Mouse (Mus musculus) cerebellum, postnatal 25 days (tissue): Measurements from ENCODE around the gene Esam.

Experiments used
- DNase-seq, 2 experiments: peaks; one replicate each; pipeline ENCODE4 v3.0.0; 2021; ENCODE audit warnings: mixed read lengths in 2 of 2

The Esam gene

DNA sequence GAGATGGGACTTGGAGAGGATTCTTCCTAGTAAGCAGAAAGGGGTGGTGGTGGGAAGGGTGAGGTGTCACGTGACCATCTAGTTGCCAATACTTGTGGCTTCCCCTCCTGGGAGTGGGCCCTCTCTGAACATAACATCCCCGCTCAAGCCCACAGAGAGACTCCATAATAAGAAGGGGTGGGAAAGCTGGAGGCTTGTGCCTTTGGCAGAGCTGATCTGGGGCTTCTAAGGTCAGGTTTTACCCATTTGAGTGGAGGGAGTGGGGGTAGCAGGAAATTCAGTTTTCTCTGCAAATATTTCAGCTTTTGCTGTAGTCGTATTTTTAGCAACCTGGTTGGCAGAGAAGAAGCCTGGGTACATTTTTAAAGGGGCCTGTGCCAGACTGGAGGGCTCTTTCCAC, 28.5 kb downstream of the Esam start:
- DNase-seq = no peak

DNA sequence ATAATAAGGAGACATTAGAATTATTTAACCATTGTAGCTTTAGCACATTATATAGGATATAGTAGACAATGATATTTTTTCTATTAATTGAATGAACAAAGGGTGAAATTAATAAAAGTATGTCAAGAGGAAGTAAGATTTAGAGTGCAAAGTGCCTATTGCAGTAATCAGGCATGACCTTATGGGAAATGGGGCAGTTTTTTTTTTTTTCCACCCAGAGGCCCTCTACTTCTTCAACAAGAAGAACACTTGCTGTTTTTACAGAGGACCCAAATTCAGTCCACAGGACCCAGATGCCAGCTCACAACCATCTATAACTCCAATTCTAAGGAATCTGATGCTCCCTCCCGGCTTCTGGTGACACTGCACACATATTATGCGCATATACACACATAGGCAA, 32.7 kb downstream of the Esam start:
- DNase-seq = no peak

DNA sequence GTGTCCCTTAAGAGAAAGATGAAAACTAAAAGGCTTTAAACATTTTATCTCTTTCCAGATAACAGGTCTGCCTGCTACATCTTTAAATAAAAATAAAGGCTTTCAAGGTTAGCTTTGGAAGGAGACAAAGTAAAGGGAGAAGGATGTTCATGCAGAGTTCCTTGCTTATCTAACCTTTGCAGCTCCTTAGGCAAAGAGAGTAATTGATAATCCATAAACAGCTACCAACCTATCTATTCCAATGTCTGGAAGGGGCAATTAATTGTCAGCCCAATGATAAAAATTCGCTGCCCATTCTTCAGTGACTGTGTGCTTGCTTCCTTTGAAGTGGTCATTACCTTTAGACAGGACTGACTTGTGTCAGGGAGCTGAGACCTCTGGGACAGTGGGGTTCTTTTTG, 35.9 kb downstream of the Esam start:
- DNase-seq = no peak

DNA sequence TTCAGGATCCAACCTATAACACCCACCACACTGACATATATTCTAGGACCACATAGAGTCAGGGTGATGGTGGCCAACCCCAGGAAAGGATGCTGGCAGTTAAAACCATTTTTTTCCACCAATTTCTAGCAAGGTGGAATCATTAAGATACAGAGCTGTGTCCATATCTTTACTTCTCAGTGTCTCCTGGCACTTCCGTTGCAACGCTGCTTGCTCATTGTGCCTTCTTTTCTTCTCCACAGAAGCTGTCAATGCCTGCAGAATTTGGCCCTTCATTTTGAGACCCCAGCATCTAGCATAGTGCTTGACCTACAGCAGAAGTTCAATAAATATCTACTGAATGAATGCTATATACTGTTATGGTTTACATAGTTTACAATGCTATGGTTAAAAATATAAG, 39.1 kb downstream of the Esam start:
- DNase-seq = no peak

DNA sequence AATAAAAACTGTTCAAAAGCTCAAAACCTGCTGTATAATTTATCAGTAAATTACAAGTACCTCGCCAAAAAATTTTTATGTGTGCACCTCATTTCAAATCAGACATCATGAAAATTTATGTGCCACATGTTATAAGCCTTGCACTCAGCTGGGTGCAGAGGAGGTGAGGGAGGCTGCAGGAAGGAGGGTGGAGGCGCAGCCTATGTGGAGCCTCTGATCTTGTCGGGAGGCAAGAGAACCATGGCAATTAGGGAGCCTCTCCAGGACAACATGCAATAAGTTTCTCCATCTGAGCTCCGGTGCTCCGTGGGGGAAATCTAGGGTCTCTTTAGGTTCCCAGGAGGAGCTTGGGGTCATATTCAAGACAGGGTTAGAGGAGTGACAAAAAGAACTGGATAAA, 39.6 kb downstream of the Esam start:
- DNase-seq = no peak

DNA sequence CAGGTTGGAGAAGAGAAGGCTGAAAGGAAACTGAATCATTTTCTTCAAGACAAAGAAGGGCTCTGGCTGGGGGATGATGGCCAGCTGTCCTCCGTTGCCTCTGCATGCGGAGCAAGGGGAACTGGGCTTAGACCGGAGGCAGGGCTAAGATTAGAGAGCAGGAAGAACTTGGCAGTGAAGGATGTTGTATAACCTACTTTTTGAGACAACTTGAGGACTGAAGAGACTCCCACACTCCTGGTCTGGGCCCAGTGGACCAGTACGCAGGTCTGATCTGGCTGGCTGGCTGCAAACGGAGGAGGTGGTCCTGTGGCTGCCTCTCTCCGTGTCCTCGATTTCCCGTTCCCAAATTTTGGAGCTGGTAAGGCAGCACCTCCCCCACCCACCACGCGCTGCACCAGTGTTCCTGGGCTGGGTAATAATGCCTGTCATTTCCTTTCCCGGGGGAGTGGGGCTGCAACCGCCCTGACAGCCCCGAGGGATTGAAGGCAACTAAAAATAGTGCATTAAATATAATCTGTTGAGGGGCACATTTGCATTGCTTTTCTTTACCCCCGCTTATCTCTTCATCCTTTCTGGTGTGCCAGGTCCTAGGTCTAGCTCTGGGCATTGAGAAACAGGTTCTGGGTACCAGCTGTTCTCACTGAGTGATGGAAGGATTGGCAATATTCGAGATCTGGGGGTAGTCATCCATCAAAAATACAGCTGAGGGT, 40.2 kb downstream of the Esam start:
- no peak for DNase-seq

DNA sequence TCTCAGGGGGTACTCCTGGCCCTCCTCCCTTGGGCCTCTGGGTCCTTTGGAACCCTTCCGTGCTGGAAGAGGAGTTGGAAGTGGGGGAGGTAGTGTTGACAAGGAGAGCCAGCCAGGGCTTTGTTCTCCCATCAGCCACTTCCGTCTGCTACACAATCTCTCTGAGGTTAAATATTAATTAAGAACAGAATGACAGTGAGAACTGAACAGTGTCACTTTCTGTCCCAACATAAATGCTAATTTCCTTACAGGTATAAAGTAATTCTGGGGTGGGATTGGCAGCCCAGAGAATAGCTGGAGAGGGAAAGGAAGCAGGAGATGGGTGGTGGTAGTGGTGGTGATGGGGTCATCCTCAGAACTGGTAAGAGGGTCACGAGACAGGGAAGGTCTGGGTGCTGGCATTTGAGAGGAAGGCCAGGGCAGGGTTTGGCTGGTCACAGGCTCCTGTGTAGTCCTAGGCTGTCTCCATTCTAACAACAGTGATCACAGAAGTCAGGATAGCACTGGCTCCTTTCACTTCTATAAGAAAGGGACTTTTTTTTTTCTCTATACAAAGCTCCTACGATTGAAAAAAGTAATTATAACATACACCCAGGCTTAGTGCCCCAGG, 40.8 kb downstream of the Esam start:
- no peak for DNase-seq

DNA sequence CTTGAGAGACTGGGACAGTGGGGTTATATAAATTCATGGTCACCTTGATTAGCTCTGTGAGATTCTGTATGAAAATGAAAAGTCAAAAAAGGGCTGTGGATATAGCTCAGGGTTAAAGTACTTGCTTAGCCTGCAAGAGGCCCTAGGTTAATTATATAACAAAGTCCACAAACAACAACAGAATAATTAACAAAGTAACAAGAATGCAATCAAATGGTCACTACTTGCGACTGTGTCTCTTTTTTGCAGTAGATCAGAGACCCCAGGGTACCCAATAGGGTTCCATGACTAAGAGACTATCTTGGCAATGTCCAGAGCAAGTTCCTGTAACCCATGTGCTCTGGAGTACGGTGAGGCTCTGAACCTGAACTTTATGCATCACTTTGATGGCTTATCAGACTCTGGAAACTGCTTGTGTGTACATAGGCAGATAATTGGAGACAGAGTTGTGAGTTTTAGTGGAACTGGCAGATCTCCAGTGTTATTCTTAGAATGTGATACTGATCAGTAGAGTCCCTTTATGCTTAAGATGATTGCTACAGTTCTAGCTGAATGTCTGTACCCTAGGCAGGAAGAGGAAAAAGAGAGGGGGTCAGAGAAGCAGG, 41.5 kb downstream of the Esam start:
- DNase-seq = no peak

DNA sequence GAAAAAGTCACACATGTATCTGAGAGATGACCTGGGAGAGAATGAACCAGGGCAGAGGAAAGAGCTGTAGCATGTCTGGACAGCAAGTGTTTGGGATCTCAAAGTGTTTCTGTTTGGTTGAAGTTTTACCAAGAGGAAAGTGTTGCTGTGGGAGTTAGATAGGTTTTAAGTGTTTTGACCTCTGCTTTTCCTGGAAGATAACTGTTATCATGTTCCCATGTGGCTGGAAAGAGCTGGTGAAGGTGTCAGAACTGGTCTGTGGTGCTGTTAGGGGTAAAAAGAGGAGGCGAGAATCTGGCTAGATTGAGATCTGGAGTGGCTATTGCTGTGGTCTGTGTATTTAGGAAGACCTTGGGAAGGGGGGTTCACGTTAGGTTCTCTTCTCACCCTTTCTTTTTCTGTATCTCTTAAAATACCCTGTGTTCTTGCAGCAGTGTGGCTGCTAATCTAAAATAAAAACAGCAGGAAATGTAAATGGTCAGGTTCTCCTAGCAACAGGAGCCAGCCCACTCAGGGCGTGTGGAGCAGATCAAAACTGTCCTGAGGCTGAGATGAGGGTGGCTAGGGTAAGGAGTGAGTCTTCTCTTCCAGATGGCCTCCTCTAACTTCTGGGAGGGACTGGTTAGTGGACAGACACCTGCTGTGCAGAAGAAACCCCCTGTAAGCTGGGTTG, 44.5 kb downstream of the Esam start:
- DNase-seq = no peak

DNA sequence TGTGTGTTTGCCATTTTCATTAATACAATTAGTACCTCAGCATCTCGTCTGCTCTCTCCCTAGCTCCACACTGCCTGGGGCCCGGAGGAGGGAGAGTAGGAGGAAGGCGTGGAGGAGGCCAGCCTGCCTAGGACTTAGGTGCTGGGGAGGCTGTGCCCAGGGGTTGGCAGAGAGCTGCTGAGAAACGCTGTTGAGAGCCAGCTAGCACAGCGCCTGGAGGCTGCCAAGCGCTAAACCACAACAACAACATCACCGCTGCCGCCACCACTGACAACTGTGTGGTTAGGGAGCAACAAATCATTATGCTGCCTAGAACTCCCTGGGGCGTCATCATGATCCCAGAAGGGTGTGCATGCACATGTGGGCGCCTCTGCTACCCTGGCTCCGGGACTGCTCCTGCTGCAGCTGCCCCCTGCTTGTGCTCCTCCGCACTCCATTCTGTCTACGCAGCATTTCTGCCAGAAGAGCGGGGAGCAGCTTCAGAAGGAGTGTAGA, 48.6 kb downstream of the Esam start:
- no peak for DNase-seq

DNA sequence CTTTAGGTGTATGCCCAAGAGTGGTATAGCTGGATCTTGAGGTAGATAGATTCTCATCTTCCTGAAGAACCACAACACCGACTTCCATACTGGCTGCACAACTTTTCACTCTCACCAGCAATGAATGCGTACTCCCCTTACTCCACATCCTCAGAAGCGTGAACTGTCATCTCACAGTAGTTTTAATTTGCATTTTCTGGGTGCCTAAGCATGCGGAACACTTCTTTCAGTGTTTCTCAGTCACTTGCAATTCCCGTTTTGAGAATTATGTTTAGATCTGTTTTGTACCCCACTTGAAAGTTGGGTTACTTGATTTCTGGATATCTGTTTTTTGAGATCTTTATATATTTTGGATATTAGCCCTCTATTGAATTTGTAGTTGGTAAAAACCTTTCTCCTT, 55.7 kb downstream of the Esam start:
- DNase-seq = no peak

DNA sequence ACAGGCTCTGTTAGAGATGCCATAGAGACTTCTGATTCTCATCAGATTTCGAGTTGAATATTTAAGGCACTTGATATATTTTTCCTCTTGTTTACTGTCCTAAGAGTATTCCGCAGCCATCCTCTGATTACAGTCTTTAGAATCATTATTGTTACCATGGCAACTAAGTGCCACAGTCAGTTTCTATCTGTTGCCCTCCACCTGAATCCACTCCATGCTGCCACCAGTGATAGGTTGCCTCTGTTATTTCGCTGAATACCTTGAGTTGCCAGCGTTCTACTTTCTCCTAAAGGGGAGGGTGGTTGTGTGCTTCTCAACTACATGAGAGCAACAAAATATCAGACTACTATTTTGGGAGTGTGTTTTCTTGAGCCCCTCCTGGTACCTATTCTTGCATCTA, 58.8 kb downstream of the Esam start:
- no peak for DNase-seq
